Mouse (Mus musculus): ENCODE results near the gene Xaf1. TPM values are rescaled to one million over a fixed set of nuclear protein-coding genes. Genes with fewer than 3 reads are reported as not detected.

Gene Xaf1
- total and polyA plus RNA-seq, 3 experiments: 1.0 to 1.8 TPM; not detected in 1

DNA sequence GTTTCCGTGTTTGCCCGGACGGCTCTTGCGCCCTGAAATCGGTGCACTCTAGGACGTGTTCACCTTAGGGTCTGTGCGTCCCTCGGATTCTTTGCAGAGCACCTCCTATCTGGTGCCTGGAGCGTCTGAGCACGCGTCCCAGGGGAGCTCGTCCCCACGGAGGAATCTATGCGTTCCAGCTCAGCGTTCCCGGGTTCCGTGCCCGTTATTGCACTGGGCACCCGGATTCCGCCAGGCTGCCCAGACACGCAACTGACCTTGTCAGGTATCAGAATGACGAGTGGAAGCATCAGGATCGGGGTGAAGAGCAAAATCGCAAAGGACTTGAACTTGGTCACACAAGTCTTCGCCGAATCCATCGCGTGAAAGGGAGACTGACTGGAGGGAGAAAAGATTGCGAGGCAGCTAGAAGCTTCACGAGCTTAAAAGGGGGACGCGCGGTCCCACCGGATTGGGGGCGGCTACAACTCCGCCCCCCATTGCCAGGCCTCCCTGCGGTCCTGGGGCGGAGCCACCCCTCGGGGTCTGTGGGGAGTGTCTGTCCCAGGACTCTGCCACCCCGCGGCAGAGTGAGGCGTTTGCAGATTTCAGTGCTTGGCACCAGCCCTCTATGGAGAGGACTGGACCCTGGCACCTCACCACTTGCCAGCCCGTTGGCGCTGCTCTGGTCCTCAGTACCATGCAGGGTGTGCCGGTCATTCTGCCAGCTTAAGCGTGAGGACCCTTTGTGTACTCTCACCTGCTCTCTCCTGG, 35.0 kb upstream of the Xaf1 start:
- DNase-seq (ENCODE audit: low read depth, low spot score): no peak
- H3K27ac ChIP-seq (ENCODE audit: control insufficient read depth, low read depth, low read length): no peak overlapping the region
- no peak overlapping the region for H3K9ac ChIP-seq (ENCODE audit: control insufficient read depth, low read depth, low read length, poor library complexity, severe bottlenecking)
- no peak for TF ChIP-seq USF1 (IDR thresholded peaks at IDR 0.05; ENCODE audit: low read depth, low read length)
- no peak for TF ChIP-seq CHD1 (IDR thresholded peaks at IDR 0.05; ENCODE audit: low read depth, low read length)
- TF ChIP-seq RAD21 (IDR thresholded peaks at IDR 0.05; ENCODE audit: low read depth, low read length): no peak
- TF ChIP-seq MYB (IDR thresholded peaks at IDR 0.05; ENCODE audit: low read depth, low read length): no peak
- no peak for TF ChIP-seq GATA1 (IDR thresholded peaks at IDR 0.05; ENCODE audit: low read depth, low read length)
- TF ChIP-seq ELF1 (IDR thresholded peaks at IDR 0.05; ENCODE audit: low read depth, low read length): no peak
- TF ChIP-seq MXI1 (IDR thresholded peaks at IDR 0.05; ENCODE audit: low read depth, low read length): no peak
- no peak for TF ChIP-seq MAFK (IDR thresholded peaks at IDR 0.05; ENCODE audit: borderline replicate concordance, low read depth, low read length)
- no peak for TF ChIP-seq MAZ (IDR thresholded peaks at IDR 0.05; ENCODE audit: low read depth, low read length)
- no peak for TF ChIP-seq SIN3A (IDR thresholded peaks at IDR 0.05; ENCODE audit: low read length)
- TF ChIP-seq SMC3 (IDR thresholded peaks at IDR 0.05; ENCODE audit: low read depth, low read length): no peak
- no peak for TF ChIP-seq GABPA (IDR thresholded peaks at IDR 0.05; ENCODE audit: low read depth, low read length)
- TF ChIP-seq ZKSCAN1 (IDR thresholded peaks at IDR 0.05; ENCODE audit: low read depth, low read length): no peak
- no peak for TF ChIP-seq MYC (IDR thresholded peaks at IDR 0.05; ENCODE audit: low read depth, low read length)
- TF ChIP-seq NRF1 (IDR thresholded peaks at IDR 0.05; ENCODE audit: insufficient read depth, low read depth, low read length, poor library complexity, severe bottlenecking): no peak
- no peak for TF ChIP-seq ZMIZ1 (IDR thresholded peaks at IDR 0.05; ENCODE audit: low read depth, low read length)
- no peak for TF ChIP-seq TBP (IDR thresholded peaks at IDR 0.05; ENCODE audit: low read depth, low read length)
- H3K9me3 ChIP-seq (replicated peaks; ENCODE audit: insufficient read depth, low read length): no peaks in the 10 kb centered on the region
- no peaks in the 10 kb centered on the region for H3K79me2 ChIP-seq (ENCODE audit: control insufficient read depth, insufficient read depth, low read length, poor library complexity)
- peaks cover 2 to 5% of the 10 kb centered on the region in 2 experiments; a peak in 2 of 4 replicates for H3K27me3 ChIP-seq (ENCODE audit: control insufficient read depth in 1 of 2, insufficient read depth in 2 of 2, low read length in 2 of 2)
- H3K4me1 ChIP-seq (ENCODE audit: control insufficient read depth in 1 of 2, insufficient read depth in 2 of 2, low read length in 2 of 2): no peaks in the 10 kb centered on the region
- no peak overlapping the region for H3K4me3 ChIP-seq (ENCODE audit: control insufficient read depth in 1 of 2, insufficient read depth in 1 of 2, low read depth in 2 of 2, low read length in 2 of 2)
- no peaks in the 10 kb centered on the region for H3K36me3 ChIP-seq (ENCODE audit: control insufficient read depth in 1 of 2, insufficient read depth in 2 of 2, low read length in 2 of 2)

DNA sequence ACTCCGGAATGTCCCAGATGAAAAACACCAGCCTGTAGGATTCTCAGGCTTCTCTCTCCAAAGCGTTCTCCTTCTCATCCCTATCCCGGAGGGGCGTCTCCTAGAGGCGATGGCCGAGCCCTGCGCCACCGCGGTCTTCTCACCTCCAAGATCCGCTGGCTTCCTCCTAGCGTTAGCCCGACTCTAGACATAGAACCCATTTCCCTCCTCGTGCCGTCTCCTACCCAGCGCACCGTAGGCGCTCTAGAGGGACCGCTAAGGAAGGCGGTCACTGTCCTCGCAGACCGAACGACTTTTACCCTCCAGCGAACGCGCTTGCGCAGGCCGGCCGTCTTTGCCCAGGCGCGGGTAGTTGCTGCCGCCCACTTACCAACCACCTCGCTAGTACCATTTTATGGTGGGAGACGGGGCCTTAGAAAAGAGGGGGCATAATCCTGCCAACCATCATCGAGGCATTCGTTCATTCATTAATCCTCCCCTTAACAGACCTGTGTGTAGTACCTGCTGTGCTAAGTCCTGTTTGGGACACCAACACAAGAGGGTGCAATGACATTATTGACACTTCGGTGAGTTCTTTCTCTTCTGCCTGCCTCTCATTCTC, 34.4 kb upstream of the Xaf1 start, which contains the start of gene Slc13a5:
Gene Slc13a5, minus strand, starts transcription at position 263 of the 601 bp plus-strand sequence.
- H3K27ac ChIP-seq (ENCODE audit: control insufficient read depth, low read depth, low read length): no peak within 1 kb of the TSS
- H3K9ac ChIP-seq (ENCODE audit: control insufficient read depth, low read depth, low read length, poor library complexity, severe bottlenecking): no peak within 1 kb of the TSS
- no peak for TF ChIP-seq MAX (IDR thresholded peaks at IDR 0.05; ENCODE audit: low read length)
- TF ChIP-seq MYC (IDR thresholded peaks at IDR 0.05; ENCODE audit: low read depth, low read length): no peak
- TF ChIP-seq SIN3A (IDR thresholded peaks at IDR 0.05; ENCODE audit: low read length): no peak
- no peak for TF ChIP-seq ZMIZ1 (IDR thresholded peaks at IDR 0.05; ENCODE audit: low read depth, low read length)
- TF ChIP-seq KAT2A (conservative IDR thresholded peaks at IDR 0.05; ENCODE audit: low read depth, low read length): no peak
- TF ChIP-seq ZNF384 (IDR thresholded peaks at IDR 0.05; ENCODE audit: low read depth, low read length): no peak
- no peak for TF ChIP-seq POLR2AphosphoS2 (IDR thresholded peaks at IDR 0.05; ENCODE audit: low read length)
- TF ChIP-seq MEF2A (IDR thresholded peaks at IDR 0.05; ENCODE audit: extremely low read depth, insufficient replicate concordance, low read depth, low read length, poor library complexity, severe bottlenecking): no peak
- no peak for TF ChIP-seq EP300 (IDR thresholded peaks at IDR 0.05; ENCODE audit: low read depth in 1 of 2, low read length in 2 of 2)
- TF ChIP-seq JUND (IDR thresholded peaks at IDR 0.05; ENCODE audit: low read depth, low read length): no peak
- no peak for TF ChIP-seq NRF1 (IDR thresholded peaks at IDR 0.05; ENCODE audit: insufficient read depth, low read depth, low read length, poor library complexity, severe bottlenecking)
- no peak for TF ChIP-seq E2F4 (IDR thresholded peaks at IDR 0.05; ENCODE audit: borderline replicate concordance, low read depth, low read length)
- no peak for TF ChIP-seq TBP (IDR thresholded peaks at IDR 0.05; ENCODE audit: low read depth, low read length)
- H3K27me3 ChIP-seq (ENCODE audit: control insufficient read depth in 1 of 2, insufficient read depth in 2 of 2, low read length in 2 of 2): peaks cover 7 to 10% of the 10 kb centered on the region in 2 experiments; a peak in 3 of 4 replicates
- H3K79me2 ChIP-seq (ENCODE audit: control insufficient read depth, insufficient read depth, low read length, poor library complexity): no peaks in the 10 kb centered on the region
- H3K4me1 ChIP-seq (ENCODE audit: control insufficient read depth in 1 of 2, insufficient read depth in 2 of 2, low read length in 2 of 2): no peaks in the 10 kb centered on the region
- H3K9me3 ChIP-seq (replicated peaks; ENCODE audit: insufficient read depth, low read length): no peaks in the 10 kb centered on the region
- no peak within 1 kb of the TSS for H3K4me3 ChIP-seq (ENCODE audit: control insufficient read depth in 1 of 2, insufficient read depth in 1 of 2, low read depth in 2 of 2, low read length in 2 of 2)
- no peaks in the 10 kb centered on the region for H3K36me3 ChIP-seq (ENCODE audit: control insufficient read depth in 1 of 2, insufficient read depth in 2 of 2, low read length in 2 of 2)
- no peak for DNase-seq (ENCODE audit: low read depth, low spot score)

All from MEL (cell line).